25 mouse cellular contexts compared by ENCODE assay signal in the genomic region with DNA sequence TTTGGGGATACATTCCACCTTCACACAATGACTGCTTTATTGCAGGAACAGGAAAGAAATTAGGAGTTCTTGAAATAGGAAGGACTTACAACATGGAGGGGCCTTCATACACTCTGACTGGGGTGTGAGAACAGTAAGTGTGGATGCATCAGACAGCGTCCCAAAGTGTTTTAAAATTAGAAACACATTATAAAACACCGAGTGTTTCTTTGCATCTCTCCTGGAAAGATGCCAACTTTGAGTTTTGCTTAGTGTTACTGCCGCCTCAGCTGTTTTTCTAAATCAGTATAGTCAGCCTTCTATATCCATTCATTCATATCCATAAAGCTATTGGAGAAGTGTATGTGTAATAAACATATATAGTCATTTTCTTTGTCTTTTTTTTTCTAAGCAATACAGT. TPM values are rescaled to one million over a fixed set of nuclear protein-coding genes. Genes with fewer than 3 reads are reported as not detected.
DNase-seq lines count a peak whose midpoint lies in the region; ATAC-seq and TF ChIP-seq lines count a peak whose summit lies in the region.
"Had no signal": no experiment of that assay in that cellular context is flagged by ENCODE, and none has a peak within 500 bp of the region (broad histone marks: within the 10 kb centered on the region; RNA-seq: fewer than 3 reads in every experiment).

No protein-coding gene starts in this region.

- TF ChIP-seq POLR2A in limb, embryonic 14.5 days (IDR thresholded peaks at IDR 0.05; ENCODE audit: borderline replicate concordance, extremely low read depth, insufficient read depth, insufficient read length) = no peak

- no peak for ATAC-seq in embryonic facial prominence, embryonic 14.5 days (ENCODE audit: low read depth)
- no peak for ATAC-seq in heart, embryonic 13.5 days (ENCODE audit: extremely low read depth, insufficient number of reproducible peaks, low FRiP score, low TSS enrichment)
- ATAC-seq in limb, embryonic 14.5 days (ENCODE audit: low FRiP score, low read depth) = 0 out of 2 replicates have a peak, but pooled peaks have one; percentile 9
- ATAC-seq: intestine, embryonic 15.5 days had no signal

- whole genome bisulfite sequencing in embryonic facial prominence, embryonic 14.5 days = 23% methylated on average over 3 of the region's 3 CpGs
- 87% methylated on average over 3 of the region's 3 CpGs for WGBS in embryonic facial prominence, embryonic 10.5 days
- WGBS in heart, embryonic 13.5 days = 20% methylated on average over 3 of the region's 3 CpGs
- 26% methylated on average over 3 of the region's 3 CpGs for WGBS in limb, embryonic 14.5 days
- WGBS in limb, embryonic 10.5 days = 91% methylated on average over 3 of the region's 3 CpGs

- no peak overlapping the region for H3K9ac ChIP-seq in embryonic facial prominence, embryonic 14.5 days (ENCODE audit: low read depth, low read length)
- no peak overlapping the region for H3K9ac ChIP-seq in heart, embryonic 13.5 days
- no peak overlapping the region for H3K9ac ChIP-seq in limb, embryonic 14.5 days (ENCODE audit: low read depth, low read length, severe bottlenecking)
- H3K9ac ChIP-seq: embryonic facial prominence, embryonic 12.5 days; hindbrain, embryonic 15.5 days; intestine, embryonic 15.5 days; neural tube, embryonic 15.5 days had no signal

- H3K36me3 ChIP-seq in embryonic facial prominence, embryonic 14.5 days (ENCODE audit: control insufficient read depth, insufficient read depth, low read length) = peaks cover 8% of the 10 kb centered on the region; the same call in 1 of the 2 replicates
- H3K36me3 ChIP-seq in embryonic facial prominence, embryonic 10.5 days (replicated peaks) = peaks cover 13% of the 10 kb centered on the region
- H3K36me3 ChIP-seq in heart, embryonic 13.5 days = peaks cover 21% of the 10 kb centered on the region
- H3K36me3 ChIP-seq in limb, embryonic 14.5 days (ENCODE audit: control insufficient read depth, insufficient read depth, low read length) = peaks cover 6% of the 10 kb centered on the region
- peaks cover 26% of the 10 kb centered on the region for H3K36me3 ChIP-seq in limb, embryonic 10.5 days
- H3K36me3 ChIP-seq: embryonic facial prominence, embryonic 12.5 days; intestine, embryonic 15.5 days; neural tube, embryonic 15.5 days had no signal

- no peaks in the 10 kb centered on the region for H3K27me3 ChIP-seq in embryonic facial prominence, embryonic 14.5 days (replicated peaks; ENCODE audit: control insufficient read depth, insufficient read depth, low read length)
- H3K27me3 ChIP-seq in embryonic facial prominence, embryonic 10.5 days (replicated peaks; ENCODE audit: low read depth, poor library complexity, severe bottlenecking) = no peaks in the 10 kb centered on the region
- H3K27me3 ChIP-seq in heart, embryonic 13.5 days (replicated peaks) = no peaks in the 10 kb centered on the region
- no peaks in the 10 kb centered on the region for H3K27me3 ChIP-seq in limb, embryonic 14.5 days (ENCODE audit: control insufficient read depth, insufficient read depth, low read length)
- no peaks in the 10 kb centered on the region for H3K27me3 ChIP-seq in limb, embryonic 10.5 days (ENCODE audit: low read depth, poor library complexity, severe bottlenecking)
- H3K27me3 ChIP-seq: embryonic facial prominence, embryonic 12.5 days; hindbrain, embryonic 15.5 days; intestine, embryonic 15.5 days; neural tube, embryonic 15.5 days had no signal

- H3K4me1 ChIP-seq in embryonic facial prominence, embryonic 14.5 days (ENCODE audit: control insufficient read depth, insufficient read depth, low read length) = peaks cover 13% of the 10 kb centered on the region
- 0 out of 2 replicates have a peak, but pooled peaks cover 4% of the 10 kb centered on the region for H3K4me1 ChIP-seq in embryonic facial prominence, embryonic 10.5 days
- peaks cover 69% of the 10 kb centered on the region for H3K4me1 ChIP-seq in heart, embryonic 13.5 days
- peaks cover 10% of the 10 kb centered on the region; the same call in 1 of the 2 replicates for H3K4me1 ChIP-seq in limb, embryonic 14.5 days (ENCODE audit: control insufficient read depth, insufficient read depth, low read length)
- H3K4me1 ChIP-seq in limb, embryonic 10.5 days = no peaks in the 10 kb centered on the region
- H3K4me1 ChIP-seq: hindbrain, embryonic 15.5 days; intestine, embryonic 15.5 days had no signal

- no peak overlapping the region for H3K27ac ChIP-seq in embryonic facial prominence, embryonic 14.5 days (replicated peaks; ENCODE audit: low read depth, low read length)
- H3K27ac ChIP-seq in embryonic facial prominence, embryonic 10.5 days (replicated peaks) = no peak overlapping the region
- H3K27ac ChIP-seq in heart, embryonic 13.5 days (replicated peaks) = peak overlapping the region; percentile 65
- no peak overlapping the region for H3K27ac ChIP-seq in limb, embryonic 14.5 days (replicated peaks; ENCODE audit: low read depth, low read length)
- no peak overlapping the region for H3K27ac ChIP-seq in limb, embryonic 10.5 days
- H3K27ac ChIP-seq: embryonic facial prominence, embryonic 12.5 days; hindbrain, embryonic 15.5 days; intestine, embryonic 15.5 days; midbrain, embryonic 10.5 days; neural tube, embryonic 15.5 days had no signal

- no peak overlapping the region for H3K4me2 ChIP-seq in embryonic facial prominence, embryonic 14.5 days (ENCODE audit: low read depth, low read length)
- peak overlapping the region; percentile 47 for H3K4me2 ChIP-seq in heart, embryonic 13.5 days
- no peak overlapping the region for H3K4me2 ChIP-seq in limb, embryonic 14.5 days (replicated peaks; ENCODE audit: low read depth, low read length, severe bottlenecking)
- H3K4me2 ChIP-seq: embryonic facial prominence, embryonic 12.5 days; hindbrain, embryonic 15.5 days; intestine, embryonic 15.5 days; neural tube, embryonic 15.5 days had no signal

- H3K4me3 ChIP-seq in embryonic facial prominence, embryonic 14.5 days (ENCODE audit: low read depth, low read length) = no peak overlapping the region
- H3K4me3 ChIP-seq in embryonic facial prominence, embryonic 10.5 days = no peak overlapping the region
- no peak overlapping the region for H3K4me3 ChIP-seq in heart, embryonic 13.5 days
- H3K4me3 ChIP-seq in limb, embryonic 14.5 days (replicated peaks; ENCODE audit: low read length) = no peak overlapping the region
- H3K4me3 ChIP-seq in limb, embryonic 10.5 days = no peak overlapping the region
- H3K4me3 ChIP-seq: embryonic facial prominence, embryonic 12.5 days; erythroblast, embryonic 14.5 days; hindbrain, embryonic 15.5 days; intestine, embryonic 15.5 days; midbrain, embryonic 10.5 days; neural tube, embryonic 15.5 days had no signal

- no peaks in the 10 kb centered on the region for H3K9me3 ChIP-seq in embryonic facial prominence, embryonic 14.5 days (ENCODE audit: control insufficient read depth, low read length)
- no peaks in the 10 kb centered on the region for H3K9me3 ChIP-seq in embryonic facial prominence, embryonic 10.5 days
- H3K9me3 ChIP-seq in heart, embryonic 13.5 days = no peaks in the 10 kb centered on the region
- no peaks in the 10 kb centered on the region for H3K9me3 ChIP-seq in limb, embryonic 14.5 days (ENCODE audit: control insufficient read depth, low read length)
- no peaks in the 10 kb centered on the region for H3K9me3 ChIP-seq in limb, embryonic 10.5 days (replicated peaks)
- H3K9me3 ChIP-seq: embryonic facial prominence, embryonic 12.5 days; hindbrain, embryonic 15.5 days; intestine, embryonic 15.5 days; midbrain, embryonic 10.5 days; neural tube, embryonic 15.5 days had no signal

- DNase-seq in embryonic facial prominence, embryonic 14.5 days (ENCODE audit: low spot score) = peak; percentile 61
- no peak for DNase-seq in embryonic facial prominence, embryonic 10.5 days (ENCODE audit: low spot score)
- no peak for DNase-seq in heart, adult 9 months (ENCODE audit: low spot score in 2 of 2)
- no peak for DNase-seq in limb, embryonic 14.5 days (ENCODE audit: low spot score)
- no peak for DNase-seq in limb, embryonic 10.5 days (ENCODE audit: low spot score)
- no peak for DNase-seq in urinary bladder, postnatal 4 days (ENCODE audit: low spot score in 2 of 2)
- DNase-seq: adrenal gland, postnatal 25 days; cerebellum, adult 11 months; cerebellum, adult 9-11 months; gastrocnemius, postnatal 10 days; heart, postnatal 14 days; kidney, adult 8-10 months; kidney, postnatal 10 days; left cerebral cortex, postnatal 4 days; lung, postnatal 10 days; right cerebral cortex, adult 18-20 months; right cerebral cortex, postnatal 4 days; thymus, postnatal 25 days had no signal

RNA-seq across cellular contexts. Expression of gene C1galt1, which starts 16.4 kb away (rescaled TPM):
- 6.1 and 6.8 TPM in 2 replicates for polyA plus RNA-seq in embryonic facial prominence, embryonic 14.5 days (2014; fragmentation: Nextera tagmentation; extraction: Ambion mirVana)
- polyA plus RNA-seq in embryonic facial prominence, embryonic 10.5 days (2016; fragmentation: Nextera tagmentation; extraction: Ambion mirVana) = 2.2 and 2.5 TPM in 2 replicates
- 2.4 and 2.8 TPM in 2 replicates for polyA plus RNA-seq in heart, embryonic 13.5 days (2015; fragmentation: Nextera tagmentation; extraction: Ambion mirVana)
- 10.4 and 11.8 TPM in 2 replicates for polyA plus RNA-seq in limb, embryonic 14.5 days (2012; rRNA removed)
- 5.6 and 6.4 TPM in 2 replicates for polyA plus RNA-seq in limb, embryonic 14.5 days (2014; fragmentation: Nextera tagmentation; extraction: Ambion mirVana)
- polyA plus RNA-seq in limb, embryonic 10.5 days (2016; fragmentation: Nextera tagmentation; extraction: Ambion mirVana) = 2.9 and 3.1 TPM in 2 replicates
